Mouse (Mus musculus) G1E (cell line): ENCODE results near the gene Irs2.

ENCODE experiments used
- CTCF ChIP-seq: IDR thresholded peaks from 2 replicates; pipeline ENCODE4 v1.5.1; 2012; ENCODE audit warnings: low read depth, low read length, inconsistent platforms, mixed read lengths
- GATA1 ChIP-seq: IDR thresholded peaks from 2 replicates; pipeline ENCODE4 v1.6.1; 2012; ENCODE audit warnings: borderline replicate concordance, low read length, inconsistent platforms, mixed read lengths
- POLR2AphosphoS5 ChIP-seq: IDR thresholded peaks from 2 replicates; pipeline ENCODE4 v1.6.1; 2012; ENCODE audit warnings: low read depth, low read length, inconsistent platforms; ENCODE audit not compliant: insufficient replicate concordance
- TAL1 ChIP-seq: conservative IDR thresholded peaks from 2 replicates; pipeline ENCODE4 v1.6.1; 2012; ENCODE audit warnings: low read depth, low read length, inconsistent platforms, mixed read lengths

DNA sequence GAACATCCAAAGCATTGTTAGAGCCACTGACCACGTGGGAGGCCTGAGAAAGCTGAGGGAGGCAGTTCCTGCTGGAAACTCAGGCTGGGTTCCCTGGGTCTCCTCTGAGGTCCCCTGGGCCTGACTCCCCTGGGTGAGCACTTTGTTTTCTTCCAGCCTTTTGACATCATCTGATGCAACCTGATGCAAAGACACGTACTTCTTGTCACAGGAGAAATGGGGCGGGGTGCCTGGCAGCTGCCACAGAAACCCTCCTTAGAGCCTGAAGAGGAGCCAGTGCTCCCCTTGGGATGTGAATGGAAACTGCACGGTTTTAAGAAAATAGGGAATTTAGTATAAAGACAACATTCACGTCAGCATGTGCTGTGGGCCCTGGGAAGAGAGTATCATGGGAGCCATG is 55.6 kb downstream of the Irs2 start:
- TF ChIP-seq CTCF (no peak), GATA1 (no peak), TAL1 (no peak), POLR2AphosphoS5 (no peak)
